Mouse (Mus musculus): ENCODE measurements around the gene Nrcam.

Gene Nrcam

GRCm38 (mm10) chr12:44617488-44617887 is 288.8 kb downstream of the Nrcam start:
- DNase-seq (ENCODE audit: low spot score), result no peak

DNA sequence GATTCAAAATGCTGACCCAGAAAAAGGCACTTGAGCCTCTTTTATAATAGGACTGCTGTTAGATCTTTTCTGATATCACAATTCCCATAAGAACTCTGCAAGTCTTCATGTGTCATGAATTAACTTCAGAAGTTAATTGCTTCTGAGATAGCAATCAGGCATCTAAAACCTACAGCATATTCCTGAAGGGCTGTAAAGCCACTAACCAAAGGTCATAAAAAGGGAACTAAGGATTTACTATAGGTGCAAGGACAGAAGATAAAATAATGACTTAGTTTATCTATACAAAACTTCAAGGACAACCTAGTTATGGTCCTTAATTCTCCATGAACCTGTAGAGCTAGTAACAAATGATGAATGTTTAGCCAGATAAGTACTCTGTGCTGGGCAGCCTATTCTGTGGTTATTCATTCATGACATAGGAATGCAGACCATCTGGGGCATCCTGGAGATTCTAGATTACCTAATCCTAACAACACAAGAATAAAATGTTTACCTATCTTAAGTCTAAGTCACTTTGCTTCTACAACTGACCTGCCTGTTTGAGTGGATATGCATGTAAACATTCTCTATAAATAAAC is 310.7 kb downstream of the Nrcam start:
- DNase-seq (ENCODE audit: low spot score), result no peak

- DNase-seq (ENCODE audit: low spot score), result no peak
Observed at GRCm38 (mm10) chr12:44640579-44640978, 311.9 kb downstream of the Nrcam start.
